Mouse (Mus musculus) CH12.LX (cell line): ENCODE measurements around the gene Fyttd1. TPM values are rescaled to one million over a fixed set of nuclear protein-coding genes. Genes with fewer than 3 reads are reported as not detected.

Source experiments
- DNase-seq: peaks from one replicate; pipeline ENCODE4 v3.0.0-alpha.2; 2013; ENCODE audit errors: extremely low read depth
- H3K27ac ChIP-seq: 2 replicates; pipeline ENCODE4 v1.5.1; 2012; ENCODE audit warnings: low read depth, mild to moderate bottlenecking, control low read depth, moderate library complexity; ENCODE audit not compliant: insufficient read depth
- H3K27me3 ChIP-seq: replicated peaks from 2 replicates; pipeline ENCODE3; 2012; ENCODE audit warnings: inconsistent platforms
- H3K36me3 ChIP-seq, 2 experiments: replicated peaks in 1 of 2; 2 replicates each; pipeline versions ENCODE3 to v1.6.1; 2012; ENCODE audit warnings: inconsistent platforms in 1 of 2, low read length in 1 of 2, mild to moderate bottlenecking in 1 of 2, mixed read lengths in 1 of 2, moderate library complexity in 1 of 2; ENCODE audit not compliant: control insufficient read depth in 1 of 2, insufficient read depth in 1 of 2
- H3K4me1 ChIP-seq, 2 experiments: 2 replicates each; pipeline ENCODE4 v1.6.1; 2012; ENCODE audit warnings: inconsistent platforms in 1 of 2, moderate library complexity in 1 of 2; ENCODE audit not compliant: insufficient read depth in 2 of 2, control insufficient read depth in 1 of 2
- H3K4me2 ChIP-seq: 2 replicates; pipeline ENCODE4 v1.6.1; 2012; ENCODE audit warnings: low read depth, mild to moderate bottlenecking, control low read depth; ENCODE audit not compliant: poor library complexity, insufficient read depth, severe bottlenecking
- H3K4me3 ChIP-seq, 3 experiments: fragments of 150-350 bp in 1 of 3; sonication (generic) in 1 of 3; replicated peaks in 1 of 3; 2 replicates each; pipeline versions ENCODE3 to v1.5.1; 2011 to 2012; ENCODE audit warnings: low read depth in 2 of 3, low read length in 2 of 3, mild to moderate bottlenecking in 2 of 3, moderate library complexity in 2 of 3, control low read depth in 1 of 3, improper control_type of control experiment in 1 of 3, inconsistent platforms in 1 of 3, mixed read lengths in 1 of 3; ENCODE audit not compliant: poor library complexity in 1 of 3
- H3K79me2 ChIP-seq: replicated peaks from 2 replicates; pipeline ENCODE4 v1.6.1; 2012; ENCODE audit warnings: mild to moderate bottlenecking, moderate library complexity; ENCODE audit not compliant: control insufficient read depth, poor library complexity, insufficient read depth, severe bottlenecking; ENCODE audit errors: extremely low read depth
- H3K9ac ChIP-seq: 2 replicates; pipeline ENCODE4 v1.6.1; 2012; ENCODE audit warnings: low read depth, mild to moderate bottlenecking, control low read depth, moderate library complexity; ENCODE audit not compliant: insufficient read depth
- H3K9me3 ChIP-seq: replicated peaks from 2 replicates; pipeline ENCODE3; 2012; ENCODE audit warnings: low read length, inconsistent platforms, mixed read lengths
- BHLHE40 ChIP-seq: IDR thresholded peaks from 2 replicates; pipeline ENCODE4 v1.6.1; 2011; ENCODE audit warnings: mild to moderate bottlenecking, low read depth, low read length, improper control_type of control experiment
- CHD1 ChIP-seq: IDR thresholded peaks from 2 replicates; pipeline ENCODE4 v1.6.1; 2012; ENCODE audit warnings: low read depth, low read length, improper control_type of control experiment, inconsistent platforms
- CHD2 ChIP-seq: IDR thresholded peaks from 2 replicates; pipeline ENCODE4 v1.6.1; 2011; ENCODE audit warnings: low read length, improper control_type of control experiment
- CTCF ChIP-seq, 2 experiments: IDR thresholded peaks in 1 of 2; conservative IDR thresholded peaks in 1 of 2; 2 replicates each; pipeline ENCODE4 v1.5.1; 2011 to 2012; ENCODE audit warnings: low read depth in 2 of 2, low read length in 2 of 2, improper control_type of control experiment in 1 of 2, inconsistent platforms in 1 of 2, mild to moderate bottlenecking in 1 of 2, moderate library complexity in 1 of 2
- E2F4 ChIP-seq: IDR thresholded peaks from 2 replicates; pipeline ENCODE4 v1.6.1; 2011; ENCODE audit warnings: low read depth, low read length, improper control_type of control experiment; ENCODE audit not compliant: insufficient replicate concordance
- ELF1 ChIP-seq: IDR thresholded peaks from 2 replicates; pipeline ENCODE4 v1.6.1; 2014; ENCODE audit warnings: low read depth, mild to moderate bottlenecking, inconsistent platforms, low read length, improper control_type of control experiment
- EP300 ChIP-seq: IDR thresholded peaks from 2 replicates; pipeline ENCODE4 v1.6.1; 2011; ENCODE audit warnings: low read length, improper control_type of control experiment
- ETS1 ChIP-seq: conservative IDR thresholded peaks from 2 replicates; pipeline ENCODE4 v1.6.1; 2012; ENCODE audit warnings: low read depth, mild to moderate bottlenecking, inconsistent platforms, low read length, improper control_type of control experiment, moderate library complexity
- GABPA ChIP-seq: IDR thresholded peaks from 2 replicates; pipeline ENCODE4 v1.6.1; 2012; ENCODE audit warnings: low read depth, low read length, improper control_type of control experiment, inconsistent platforms; ENCODE audit not compliant: insufficient replicate concordance
- HCFC1 ChIP-seq: IDR thresholded peaks from 2 replicates; pipeline ENCODE4 v1.6.1; 2012; ENCODE audit warnings: low read depth, mild to moderate bottlenecking, inconsistent platforms, low read length, improper control_type of control experiment
- IRF4 ChIP-seq: IDR thresholded peaks from 2 replicates; pipeline ENCODE4 v1.6.1; 2014; ENCODE audit warnings: low read depth, mild to moderate bottlenecking, inconsistent platforms, low read length, improper control_type of control experiment
- JUN ChIP-seq: IDR thresholded peaks from 2 replicates; pipeline ENCODE4 v1.6.1; 2011; ENCODE audit warnings: low read depth, mild to moderate bottlenecking, low read length, improper control_type of control experiment, moderate library complexity; ENCODE audit not compliant: insufficient read depth
- JUND ChIP-seq: conservative IDR thresholded peaks from 2 replicates; pipeline ENCODE4 v1.6.1; 2011; ENCODE audit warnings: low read depth, low read length, improper control_type of control experiment
- KAT2A ChIP-seq: IDR thresholded peaks from 2 replicates; pipeline ENCODE4 v1.6.1; 2012; ENCODE audit warnings: low read length, improper control_type of control experiment, inconsistent platforms; ENCODE audit not compliant: insufficient replicate concordance
- MAFK ChIP-seq: IDR thresholded peaks from 2 replicates; pipeline ENCODE4 v1.6.1; 2011; ENCODE audit warnings: low read length, improper control_type of control experiment; ENCODE audit not compliant: insufficient replicate concordance
- MAX ChIP-seq: IDR thresholded peaks from 2 replicates; pipeline ENCODE4 v1.6.1; 2011; ENCODE audit warnings: low read length, improper control_type of control experiment
- MAZ ChIP-seq: IDR thresholded peaks from 2 replicates; pipeline ENCODE4 v1.6.1; 2012; ENCODE audit warnings: low read depth, mild to moderate bottlenecking, inconsistent platforms, low read length, improper control_type of control experiment, moderate library complexity
- MEF2A ChIP-seq: IDR thresholded peaks from 2 replicates; pipeline ENCODE4 v1.6.1; 2014; ENCODE audit warnings: low read depth, mild to moderate bottlenecking, inconsistent platforms, low read length, improper control_type of control experiment, borderline replicate concordance
- MXI1 ChIP-seq: IDR thresholded peaks from 2 replicates; pipeline ENCODE4 v1.6.1; 2011; ENCODE audit warnings: mild to moderate bottlenecking, low read depth, low read length, improper control_type of control experiment
- MYC ChIP-seq: IDR thresholded peaks from 2 replicates; pipeline ENCODE4 v1.6.1; 2011; ENCODE audit warnings: low read depth, mild to moderate bottlenecking, improper control_type of control experiment, low read length
- NELFE ChIP-seq: IDR thresholded peaks from 2 replicates; pipeline ENCODE4 v1.6.1; 2011; ENCODE audit warnings: low read depth, low read length, improper control_type of control experiment
- NRF1 ChIP-seq: IDR thresholded peaks from 2 replicates; pipeline ENCODE4 v1.6.1; 2014; ENCODE audit warnings: low read depth, mild to moderate bottlenecking, inconsistent platforms, low read length, improper control_type of control experiment, moderate library complexity
- PAX5 ChIP-seq: IDR thresholded peaks from 2 replicates; pipeline ENCODE4 v1.6.1; 2012; ENCODE audit warnings: low read length, inconsistent platforms, mixed read lengths
- POLR2A ChIP-seq: IDR thresholded peaks from 2 replicates; pipeline ENCODE4 v1.6.1; 2011; ENCODE audit warnings: low read depth, mild to moderate bottlenecking, improper control_type of control experiment, low read length
- POLR2AphosphoS2 ChIP-seq: IDR thresholded peaks from 2 replicates; pipeline ENCODE4 v1.6.1; 2011; ENCODE audit warnings: low read depth, low read length, improper control_type of control experiment
- RAD21 ChIP-seq: IDR thresholded peaks from 2 replicates; pipeline ENCODE4 v1.6.1; 2011; ENCODE audit warnings: low read depth, mild to moderate bottlenecking, low read length, improper control_type of control experiment, moderate library complexity
- RCOR1 ChIP-seq: conservative IDR thresholded peaks from 2 replicates; pipeline ENCODE4 v1.6.1; 2012; ENCODE audit warnings: low read depth, mild to moderate bottlenecking, inconsistent platforms, low read length, improper control_type of control experiment
- SIN3A ChIP-seq: IDR thresholded peaks from 2 replicates; pipeline ENCODE4 v1.6.1; 2012; ENCODE audit warnings: low read length, improper control_type of control experiment, inconsistent platforms
- SMC3 ChIP-seq: IDR thresholded peaks from 2 replicates; pipeline ENCODE4 v1.6.1; 2011; ENCODE audit warnings: low read depth, low read length, improper control_type of control experiment
- TBP ChIP-seq: conservative IDR thresholded peaks from 2 replicates; pipeline ENCODE4 v1.6.1; 2011; ENCODE audit warnings: low read depth, low read length, improper control_type of control experiment
- TCF12 ChIP-seq: IDR thresholded peaks from 2 replicates; pipeline ENCODE4 v1.6.1; 2014; ENCODE audit warnings: low read depth, mild to moderate bottlenecking, inconsistent platforms, low read length, improper control_type of control experiment
- UBTF ChIP-seq: IDR thresholded peaks from 2 replicates; pipeline ENCODE4 v1.6.1; 2012; ENCODE audit warnings: low read depth, mild to moderate bottlenecking, inconsistent platforms, low read length, improper control_type of control experiment, moderate library complexity
- USF1 ChIP-seq: IDR thresholded peaks from 2 replicates; pipeline ENCODE4 v1.6.1; 2014; ENCODE audit warnings: low read depth, mild to moderate bottlenecking, inconsistent platforms, low read length, improper control_type of control experiment
- USF2 ChIP-seq: conservative IDR thresholded peaks from 2 replicates; pipeline ENCODE4 v1.6.1; 2011; ENCODE audit warnings: low read depth, low read length, improper control_type of control experiment
- ZC3H11A ChIP-seq: IDR thresholded peaks from 2 replicates; pipeline ENCODE4 v1.6.1; 2012; ENCODE audit warnings: low read depth, mild to moderate bottlenecking, inconsistent platforms, low read length, improper control_type of control experiment
- ZKSCAN1 ChIP-seq: IDR thresholded peaks from 2 replicates; pipeline ENCODE4 v1.6.1; 2012; ENCODE audit warnings: low read depth, inconsistent platforms, low read length, improper control_type of control experiment, borderline replicate concordance
- ZMIZ1 ChIP-seq: IDR thresholded peaks from 2 replicates; pipeline ENCODE4 v1.6.1; 2012; ENCODE audit warnings: low read depth, mild to moderate bottlenecking, inconsistent platforms, low read length, improper control_type of control experiment
- ZNF384 ChIP-seq: IDR thresholded peaks from 2 replicates; pipeline ENCODE4 v1.6.1; 2012; ENCODE audit warnings: low read depth, low read length, improper control_type of control experiment, inconsistent platforms
- dilution Hi-C: fragments of 300-500 bp; cut with MboI; formaldehyde crosslinking; loops from 2 replicates; pipeline ENCODE4 v1.14.3; 2020; ENCODE audit warnings: low sequenced_read_pairs; ENCODE audit not compliant: extremely low pct_unique_long_range_greater_than_20kb, extremely low pct_ligation_motif_present
- in situ Hi-C: fragments of 300-500 bp; cut with MboI; formaldehyde crosslinking; loops from 3 replicates; pipeline ENCODE4 v1.14.3; 2019; ENCODE audit warnings: low sequenced_read_pairs, low pct_ligation_motif_present, low pct_unique_long_range_greater_than_20kb, mixed read lengths
- polyA plus RNA-seq: library from polyadenylated mRNA; unstranded; fragments of >175 nt; gene quantifications from 2 replicates; pipeline ENCODE4 v1.2.1, GENCODE M21; 2012; ENCODE audit warnings: low read depth; ENCODE audit not compliant: insufficient read length
- total RNA-seq, 2 experiments: library from RNA; depleted of rRNA; stranded (reverse); fragments of 300-350 nt in 1 of 2; fragments of >200 nt in 1 of 2; gene quantifications; 2 replicates each; pipeline ENCODE4 v1.2.3; 2012 to 2014

Fyttd1 gene
- total and polyA plus RNA-seq, 3 experiments = 148 to 264 (median 168) TPM

DNA sequence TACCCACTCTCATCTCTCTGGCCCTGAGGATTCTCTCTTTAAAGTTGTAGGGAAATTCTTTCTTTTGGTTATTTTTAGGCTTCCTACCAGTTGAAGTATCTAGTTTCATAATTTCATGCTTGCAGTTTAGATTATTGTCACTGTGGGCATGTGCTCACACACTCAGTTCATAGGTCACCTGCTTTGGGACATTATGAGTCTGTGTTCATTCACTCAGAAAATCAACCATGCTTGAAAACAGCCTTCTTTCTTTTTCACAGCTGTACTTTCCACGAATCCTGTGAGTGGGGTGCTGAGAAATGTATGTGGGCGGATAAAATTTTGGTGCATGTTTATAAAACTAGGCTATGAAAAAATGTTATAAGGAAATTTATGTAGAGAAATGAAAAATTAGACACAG is 57.2 kb downstream of the Fyttd1 start:
- Histone ChIP-seq H3K27me3 (no peaks in the 10 kb centered on the region), H3K4me1 (peaks cover 10 to 60% of the 10 kb centered on the region in 2 experiments), H3K9ac (peak overlapping the region; percentile 17; the same call in 1 of the 2 replicates), H3K9me3 (no peaks in the 10 kb centered on the region), H3K27ac (no peak overlapping the region), H3K4me3 (no peak overlapping the region), H3K36me3 (peaks cover 0 to 17% of the 10 kb centered on the region in 2 experiments), H3K79me2 (peaks cover 38% of the 10 kb centered on the region), H3K4me2 (peak overlapping the region; percentile 37)
- in situ Hi-C loops = no loop called here
- dilution Hi-C loops = no loop called here
- TF ChIP-seq ZKSCAN1 (no peak), JUN (peak; percentile 22; the same call in 1 of the 2 replicates), ZMIZ1 (no peak), MAX (peak; percentile 85), CTCF (conservative IDR thresholded peaks at IDR 0.05 in 1 of 2, IDR thresholded peaks at IDR 0.05 in 1 of 2; ENCODE audit: low read depth in 2 of 2, low read length in 2 of 2) (no peak), ETS1 (peak; percentile 93), SMC3 (no peak), RAD21 (no peak), NRF1 (no peak), MYC (peak; percentile 98), TBP (no peak), USF1 (no peak), POLR2A (no peak), MAFK (no peak), NELFE (no peak), KAT2A (no peak), ELF1 (no peak), MAZ (no peak), BHLHE40 (peak; percentile 98), RCOR1 (no peak), E2F4 (no peak), JUND (no peak), MXI1 (peak; percentile 11; the same call in 1 of the 2 replicates), CHD2 (no peak; the same call in 1 of the 2 replicates), EP300 (peak; percentile 77; the same call in 1 of the 2 replicates), POLR2AphosphoS2 (no peak), HCFC1 (no peak), UBTF (no peak), CHD1 (no peak), ZC3H11A (no peak), MEF2A (peak; percentile 91), GABPA (no peak), IRF4 (peak; percentile 85), TCF12 (no peak), ZNF384 (no peak), SIN3A (no peak; the same call in 1 of the 2 replicates), PAX5 (no peak), USF2 (no peak)
- peak; percentile 74 for DNase-seq
